Mouse (Mus musculus): ENCODE measurements at regions not wholly inside any gene's neighbourhood (a gene's known extent, or its start where the extent isn't known, plus 50 kb on each side); places are given as distances from the start of the nearest gene placed in this dataset.

DNA sequence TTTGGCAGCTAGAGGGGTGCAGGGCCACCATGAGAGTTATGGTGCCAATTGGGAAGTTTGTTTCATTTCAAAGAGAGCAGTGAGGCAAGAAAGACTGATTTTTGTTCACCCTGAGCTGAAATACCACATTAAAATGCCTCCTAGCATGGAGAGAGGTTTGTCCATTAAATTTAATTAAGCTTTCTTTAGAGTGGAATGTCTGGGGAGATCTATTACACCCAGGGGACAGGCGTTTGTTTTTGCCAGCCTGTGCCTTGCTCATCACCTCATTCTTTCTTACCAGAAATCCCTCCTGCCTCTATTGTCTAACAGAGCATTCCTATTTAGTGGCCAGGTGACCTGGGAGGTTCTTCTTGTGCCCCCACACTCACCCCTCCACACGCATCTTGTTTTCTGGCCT is 55.2 kb upstream of the Rcn1 start:
- no peak for DNase-seq (ENCODE audit: low spot score in 2 of 2)

GRCm38 (mm10) chr2:105454836-105455235 is 55.7 kb upstream of the Rcn1 start:
- DNase-seq (ENCODE audit: low spot score in 2 of 2): no peak

DNA sequence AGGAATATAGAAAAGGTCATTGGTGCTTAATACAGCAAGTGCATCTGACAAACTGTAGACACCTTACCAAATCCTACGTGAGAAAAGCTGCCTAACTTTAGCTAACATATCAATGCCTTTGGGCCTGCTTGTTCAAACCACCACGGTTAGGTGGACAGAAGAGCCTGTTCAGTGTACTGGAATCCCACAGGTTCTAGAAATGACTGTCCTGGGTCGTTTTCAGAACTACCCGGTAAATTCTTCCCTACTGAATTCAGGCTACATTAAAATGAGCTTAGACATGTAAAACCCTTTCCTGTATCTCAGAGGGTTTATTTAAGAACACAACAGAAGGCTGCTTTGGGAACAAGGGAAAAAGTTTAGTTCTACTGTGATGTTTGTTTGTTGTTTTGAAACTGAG is 59.5 kb upstream of the Rcn1 start:
- no peak for DNase-seq (ENCODE audit: low spot score in 2 of 2)

- DNase-seq (ENCODE audit: low spot score in 2 of 2): no peak
Observed at GRCm38 (mm10) chr2:105459512-105459911, 60.4 kb upstream of the Rcn1 start.

- DNase-seq (ENCODE audit: low spot score in 2 of 2): no peak
Observed at GRCm38 (mm10) chr2:105465630-105466029, 66.5 kb upstream of the Rcn1 start.

- no peak for DNase-seq (ENCODE audit: low spot score in 2 of 2)
Observed at GRCm38 (mm10) chr2:105468930-105469329, 69.8 kb upstream of the Rcn1 start.

GRCm38 (mm10) chr2:105476028-105476677 is 77.0 kb upstream of the Rcn1 start:
- DNase-seq (ENCODE audit: low spot score in 2 of 2): no peak

GRCm38 (mm10) chr2:105481990-105482592 is 83.0 kb upstream of the Rcn1 start:
- DNase-seq (ENCODE audit: low spot score in 2 of 2): no peak

GRCm38 (mm10) chr2:105484496-105484895 is 85.4 kb upstream of the Rcn1 start:
- DNase-seq (ENCODE audit: low spot score in 2 of 2): no peak

DNA sequence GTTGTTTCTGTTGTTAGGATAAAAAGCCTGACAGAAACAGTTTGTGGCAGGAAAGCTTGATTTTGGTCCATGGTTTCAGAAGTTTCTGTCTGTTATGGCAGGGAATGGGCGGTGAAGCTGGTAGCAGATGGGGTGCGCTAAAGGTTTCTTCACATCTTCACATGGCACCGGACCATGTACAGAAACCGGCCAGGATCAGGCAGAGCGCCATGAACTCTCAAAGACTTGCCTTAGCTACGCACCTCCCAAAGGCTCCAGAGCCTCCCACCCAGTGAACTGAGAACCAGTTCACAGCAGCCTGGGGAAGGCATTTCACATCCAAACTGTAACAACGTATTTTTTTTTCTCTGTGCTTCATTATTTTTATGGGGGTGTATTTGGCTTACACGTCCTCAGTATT is 86.2 kb upstream of the Rcn1 start:
- DNase-seq (ENCODE audit: low spot score in 2 of 2): no peak

- no peak for DNase-seq (ENCODE audit: low spot score in 2 of 2)
Observed at GRCm38 (mm10) chr2:105495796-105496195, 96.7 kb upstream of the Rcn1 start.

- no peak for DNase-seq (ENCODE audit: low spot score in 2 of 2)
Observed at GRCm38 (mm10) chr2:105504197-105504596, 105.1 kb upstream of the Rcn1 start.

DNA sequence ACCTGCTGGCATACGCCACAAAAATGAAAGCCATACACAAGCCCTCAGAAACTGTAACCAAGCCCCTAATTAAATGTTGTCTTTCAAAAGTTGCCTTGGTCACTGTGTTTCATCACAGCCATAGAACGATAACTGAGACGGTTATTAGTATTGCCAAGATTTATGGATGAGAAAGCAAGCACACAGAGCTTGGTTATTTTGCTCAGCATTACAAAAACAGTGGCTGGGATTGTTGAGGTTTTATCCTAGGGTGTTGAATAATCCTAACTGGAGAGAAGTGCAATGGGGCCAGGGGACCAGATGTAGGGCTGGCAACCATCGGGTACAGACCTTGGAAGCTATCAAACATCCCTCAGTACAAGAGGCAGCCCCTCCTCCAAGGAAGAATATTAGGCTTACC is 106.4 kb upstream of the Rcn1 start:
- DNase-seq (ENCODE audit: low spot score in 2 of 2): no peak

DNA sequence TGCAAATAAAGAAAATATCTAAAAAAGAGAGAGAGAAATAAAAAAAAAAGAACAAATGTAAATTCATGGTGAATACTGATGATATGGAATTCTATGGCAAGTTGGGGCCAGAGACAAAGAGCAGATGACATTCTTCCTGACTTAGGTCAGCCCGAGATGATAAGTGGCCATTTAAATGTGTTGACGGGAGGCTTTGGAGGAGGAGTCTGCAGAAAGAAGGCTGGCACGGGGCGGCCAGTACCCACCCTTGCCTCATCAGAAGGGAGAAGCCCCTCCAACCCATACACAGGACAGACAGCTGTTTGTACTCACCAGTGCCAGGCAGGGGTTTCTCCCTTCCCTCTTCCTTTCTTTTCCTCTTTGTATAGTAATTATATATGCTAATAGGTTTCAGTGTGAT is 108.0 kb upstream of the Rcn1 start:
- DNase-seq (ENCODE audit: low spot score in 2 of 2): no peak

DNA sequence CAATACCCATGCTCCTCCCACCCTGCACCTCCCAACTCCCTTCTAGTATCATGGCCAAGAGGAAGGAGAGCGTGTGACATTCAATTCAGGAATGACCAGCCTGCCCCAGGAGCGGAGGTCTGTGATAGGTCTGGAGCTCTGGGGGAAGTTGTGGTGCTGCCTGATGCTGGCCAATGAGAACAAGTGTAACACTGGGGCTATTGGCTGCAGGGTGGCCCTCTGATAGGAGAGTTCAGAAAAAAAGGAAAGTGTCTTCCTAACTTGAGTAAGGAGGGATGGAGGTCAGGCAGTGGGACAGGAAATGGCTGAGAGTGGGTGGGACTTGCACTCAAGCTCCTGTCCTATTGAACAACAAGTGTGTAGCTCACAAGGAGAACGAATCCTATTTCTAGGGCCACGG is 111.7 kb upstream of the Rcn1 start:
- no peak for DNase-seq (ENCODE audit: low spot score in 2 of 2)

DNA sequence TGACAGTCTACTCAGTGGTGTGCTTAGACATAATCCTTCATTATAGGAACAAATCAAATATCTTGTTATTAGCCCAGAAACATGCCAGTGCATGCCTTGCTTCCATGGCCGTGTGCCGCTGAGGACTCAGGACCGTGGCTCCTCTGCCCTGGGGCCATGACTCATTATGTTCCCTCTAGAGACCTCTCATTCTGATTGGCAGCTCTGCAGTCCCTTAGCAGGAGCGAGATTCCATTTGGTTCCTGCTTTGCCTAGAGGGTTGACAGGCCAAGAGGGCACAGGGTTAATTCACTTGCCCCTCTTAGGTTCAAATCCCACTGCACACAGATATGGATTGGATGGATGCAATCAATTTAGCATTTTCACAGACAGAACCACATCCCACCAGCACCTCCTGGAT is 112.6 kb upstream of the Rcn1 start:
- no peak for DNase-seq (ENCODE audit: low spot score in 2 of 2)

GRCm38 (mm10) chr2:105514226-105514625 is 115.1 kb upstream of the Rcn1 start:
- no peak for DNase-seq (ENCODE audit: low spot score in 2 of 2)

GRCm38 (mm10) chr2:105514881-105515280 is 115.8 kb upstream of the Rcn1 start:
- no peak for DNase-seq (ENCODE audit: low spot score in 2 of 2)

GRCm38 (mm10) chr2:105515326-105515725 is 116.2 kb upstream of the Rcn1 start:
- no peak for DNase-seq (ENCODE audit: low spot score in 2 of 2)

GRCm38 (mm10) chr2:105516267-105517133 is 117.4 kb upstream of the Rcn1 start:
- DNase-seq (ENCODE audit: low spot score in 2 of 2): no peak

- no peak for DNase-seq (ENCODE audit: low spot score in 2 of 2)
Observed at GRCm38 (mm10) chr2:105521841-105522240, 122.7 kb upstream of the Rcn1 start.

DNA sequence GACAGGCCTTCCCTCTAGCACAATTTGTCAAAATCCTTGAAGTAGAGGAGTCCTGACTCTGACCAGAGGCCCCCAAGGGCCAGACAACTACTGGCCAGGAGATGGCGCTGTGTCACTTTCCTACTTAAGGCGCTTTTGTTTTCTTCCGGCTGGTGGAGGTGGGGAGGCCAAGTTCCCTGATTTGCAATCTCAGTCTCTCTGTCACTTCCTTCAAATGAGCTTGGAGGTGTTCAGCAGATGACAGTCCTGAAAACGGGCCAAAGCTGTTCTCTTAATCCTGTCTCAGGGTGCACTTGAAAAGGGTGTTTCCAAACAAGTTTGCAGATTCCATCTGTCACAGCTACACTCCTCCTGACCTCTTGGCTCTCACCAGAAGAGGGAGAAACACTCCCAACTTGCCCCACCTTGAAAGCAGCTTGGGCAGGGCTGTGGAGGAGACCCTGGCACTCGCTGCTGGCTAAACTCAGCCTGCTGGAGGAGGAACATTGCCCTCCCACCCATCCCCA is 124.2 kb upstream of the Rcn1 start:
- peak in 1 of 2 experiments; percentile 38 for DNase-seq (ENCODE audit: low spot score in 2 of 2)

All from gastrocnemius, postnatal 4 days (tissue).